Mouse (Mus musculus): ENCODE measurements at regions not wholly inside any gene's neighbourhood (a gene's known extent, or its start where the extent isn't known, plus 50 kb on each side); places are given as distances from the start of the nearest gene placed in this dataset.

DNA sequence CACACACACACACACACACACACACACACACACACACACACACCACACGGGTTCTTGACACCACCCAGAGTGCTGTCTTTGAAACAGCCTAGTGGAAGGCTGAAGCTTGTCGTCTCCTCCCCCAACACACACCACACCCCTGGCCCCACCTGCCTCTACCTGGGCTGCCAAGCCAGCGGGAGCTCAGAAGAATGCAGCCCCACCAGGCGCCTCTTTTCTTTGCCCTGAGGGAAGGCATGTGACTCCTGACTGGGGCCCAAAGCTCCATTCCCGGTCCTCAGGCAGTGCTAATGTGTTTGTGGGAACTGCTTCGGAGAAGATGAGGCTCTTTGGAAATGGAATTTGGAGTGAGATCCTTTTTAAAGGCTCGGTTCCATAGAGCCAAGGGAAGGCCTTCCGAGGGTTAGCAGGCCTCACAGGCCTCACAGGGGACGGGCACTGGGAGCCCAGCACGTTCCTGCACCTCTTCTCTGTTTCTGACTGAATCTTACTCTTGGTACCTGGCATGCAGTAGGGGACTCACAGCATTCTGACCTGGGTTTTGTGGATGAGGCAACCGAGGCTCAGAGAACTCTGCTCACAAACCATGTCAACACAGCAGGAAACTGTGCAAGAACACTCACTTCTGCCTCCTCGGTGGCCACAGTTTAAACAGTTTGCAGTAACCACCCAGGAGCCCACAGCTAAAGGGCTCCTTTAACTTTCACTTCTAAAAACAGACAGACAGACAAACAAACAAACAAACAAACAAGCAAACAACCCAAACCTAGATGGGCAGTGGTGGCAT lies 106.4 kb downstream of the Cd24a start:
- Histone ChIP-seq H3K9me3 (ENCODE audit: control insufficient read depth, low read length) (no peaks in the 10 kb centered on the region), H3K4me3 (ENCODE audit: low read depth, low read length) (no peak overlapping the region), H3K36me3 (ENCODE audit: control insufficient read depth, insufficient read depth, low read length) (no peaks in the 10 kb centered on the region), H3K27me3 (replicated peaks; ENCODE audit: control insufficient read depth, insufficient read depth, low read length) (no peaks in the 10 kb centered on the region), H3K4me2 (ENCODE audit: low read length) (no peak overlapping the region), H3K4me1 (replicated peaks; ENCODE audit: control insufficient read depth, insufficient read depth, low read length) (peaks cover 6% of the 10 kb centered on the region), H3K27ac (ENCODE audit: low read depth) (no peak overlapping the region), H3K9ac (ENCODE audit: low read length) (no peak overlapping the region)
- peak; percentile 66 for DNase-seq (ENCODE audit: low spot score)
- WGBS = 43% methylated on average over 12 of the region's 12 CpGs
- peak; percentile 65; the same call in 1 of the 2 replicates for ATAC-seq (replicated peaks; ENCODE audit: low FRiP score, low TSS enrichment, low read depth)

DNA sequence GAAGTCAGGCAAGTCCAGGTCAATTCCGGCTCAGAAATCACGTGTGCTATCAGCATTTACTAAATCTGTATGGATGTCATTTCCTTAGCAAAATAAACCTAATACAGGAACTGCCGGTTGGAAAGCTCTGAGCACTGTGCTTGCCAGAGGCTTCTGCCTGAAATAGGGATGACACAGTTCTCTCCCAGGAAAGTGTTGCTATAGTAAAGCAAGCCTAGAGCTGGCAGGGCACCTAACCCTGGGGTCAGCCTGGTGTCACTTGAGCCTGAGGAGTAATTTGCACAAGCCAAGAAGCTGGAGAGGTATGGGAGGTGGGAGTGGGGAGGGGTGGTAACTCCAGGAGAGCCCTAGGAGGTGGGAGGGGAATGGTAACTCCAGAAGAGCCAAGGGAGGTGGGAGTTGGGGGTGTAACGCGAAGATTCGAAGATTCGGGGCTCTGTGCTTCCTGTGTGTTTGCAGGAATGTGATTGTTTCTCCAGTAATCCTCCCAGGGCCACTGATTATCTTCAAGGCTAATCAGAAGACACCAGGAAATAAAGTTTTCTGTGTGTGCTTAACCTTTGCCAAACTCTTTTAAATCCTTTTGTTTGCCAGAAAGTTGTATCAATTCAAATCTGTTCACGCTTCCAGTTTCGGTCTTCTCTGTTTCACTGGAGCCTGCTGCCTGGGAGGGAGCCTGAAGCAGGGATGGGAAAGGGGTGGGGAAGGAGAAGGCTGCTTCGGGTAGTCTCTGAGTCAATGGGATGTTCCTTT lies 111.3 kb downstream of the Cd24a start:
- Histone ChIP-seq H3K9ac (ENCODE audit: low read length) (no peak overlapping the region), H3K4me2 (ENCODE audit: low read length) (peak overlapping the region; percentile 34), H3K36me3 (ENCODE audit: control insufficient read depth, insufficient read depth, low read length) (no peaks in the 10 kb centered on the region), H3K4me1 (replicated peaks; ENCODE audit: control insufficient read depth, insufficient read depth, low read length) (peaks cover 15% of the 10 kb centered on the region), H3K27me3 (replicated peaks; ENCODE audit: control insufficient read depth, insufficient read depth, low read length) (no peaks in the 10 kb centered on the region), H3K27ac (ENCODE audit: low read depth) (peak overlapping the region; percentile 40), H3K9me3 (ENCODE audit: control insufficient read depth, low read length) (no peaks in the 10 kb centered on the region), H3K4me3 (ENCODE audit: low read depth, low read length) (no peak overlapping the region)
- WGBS = 8% methylated on average over 10 of the region's 10 CpGs
- ATAC-seq (replicated peaks; ENCODE audit: low FRiP score, low TSS enrichment, low read depth) (no peak), DNase-seq (ENCODE audit: low spot score) (no peak)

DNA sequence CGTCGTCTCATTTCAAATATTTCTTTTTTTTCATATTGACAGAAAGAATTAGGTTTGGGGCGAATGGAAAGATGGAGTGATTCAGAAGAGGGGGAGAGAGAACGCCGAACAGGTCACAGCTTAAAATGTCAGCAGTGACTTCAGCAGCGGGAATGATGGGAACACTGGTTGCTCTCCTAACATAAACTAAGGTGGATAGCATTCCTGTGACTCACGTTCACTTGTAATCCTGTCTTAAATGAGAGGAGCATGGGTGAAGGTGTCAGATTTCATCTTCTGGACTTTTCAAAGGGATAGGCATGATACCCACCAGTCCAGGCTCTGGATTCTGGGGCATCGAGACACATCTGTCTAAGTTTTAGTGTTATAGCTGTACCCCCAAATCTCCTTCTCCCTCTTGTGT lies 111.8 kb downstream of the Cd24a start:
- Histone ChIP-seq H3K27me3 (replicated peaks; ENCODE audit: control insufficient read depth, insufficient read depth, low read length) (no peaks in the 10 kb centered on the region), H3K4me3 (ENCODE audit: low read depth, low read length) (no peak overlapping the region), H3K9ac (ENCODE audit: low read length) (no peak overlapping the region), H3K36me3 (ENCODE audit: control insufficient read depth, insufficient read depth, low read length) (no peaks in the 10 kb centered on the region), H3K27ac (ENCODE audit: low read depth) (peak overlapping the region; percentile 40), H3K9me3 (ENCODE audit: control insufficient read depth, low read length) (no peaks in the 10 kb centered on the region), H3K4me2 (ENCODE audit: low read length) (peak overlapping the region; percentile 34), H3K4me1 (replicated peaks; ENCODE audit: control insufficient read depth, insufficient read depth, low read length) (peaks cover 18% of the 10 kb centered on the region)
- no peak for ATAC-seq (replicated peaks; ENCODE audit: low FRiP score, low TSS enrichment, low read depth)
- DNase-seq (ENCODE audit: low spot score) = no peak
- WGBS = 14% methylated on average over 8 of the region's 8 CpGs

DNA sequence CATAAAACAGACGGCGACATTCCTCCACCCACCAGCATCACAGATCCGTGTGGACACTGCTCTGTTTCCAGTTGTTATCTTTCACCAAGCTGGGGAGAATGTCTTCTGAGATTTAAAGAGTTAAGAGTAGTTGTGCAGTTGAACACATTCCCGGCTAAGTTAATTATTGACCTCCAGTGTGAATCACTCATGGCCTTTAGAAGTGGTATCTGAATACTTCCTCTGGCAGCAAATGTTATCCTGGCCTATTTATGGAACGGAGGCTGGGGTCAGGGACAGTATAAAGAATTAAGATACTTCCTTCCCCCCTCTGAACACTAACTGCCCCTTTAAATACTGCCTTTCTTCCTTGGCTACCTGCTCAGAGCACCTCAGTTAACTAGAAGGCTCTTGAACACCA lies 115.9 kb downstream of the Cd24a start:
- peak overlapping the region; percentile 14; the same call in 1 of the 2 replicates for H3K27ac ChIP-seq (ENCODE audit: low read depth)
- H3K4me3 ChIP-seq (ENCODE audit: low read depth, low read length) = no peak overlapping the region
- DNase-seq (ENCODE audit: low spot score) = no peak
- ATAC-seq (replicated peaks; ENCODE audit: low FRiP score, low TSS enrichment, low read depth) = peak; percentile 58
- no peaks in the 10 kb centered on the region for H3K9me3 ChIP-seq (ENCODE audit: control insufficient read depth, low read length)
- H3K4me2 ChIP-seq (ENCODE audit: low read length) = no peak overlapping the region
- 50% methylated on average over 5 of the region's 5 CpGs for WGBS
- H3K27me3 ChIP-seq (replicated peaks; ENCODE audit: control insufficient read depth, insufficient read depth, low read length) = no peaks in the 10 kb centered on the region
- H3K4me1 ChIP-seq (replicated peaks; ENCODE audit: control insufficient read depth, insufficient read depth, low read length) = peaks cover 17% of the 10 kb centered on the region
- no peak overlapping the region for H3K9ac ChIP-seq (ENCODE audit: low read length)
- no peaks in the 10 kb centered on the region for H3K36me3 ChIP-seq (ENCODE audit: control insufficient read depth, insufficient read depth, low read length)

DNA sequence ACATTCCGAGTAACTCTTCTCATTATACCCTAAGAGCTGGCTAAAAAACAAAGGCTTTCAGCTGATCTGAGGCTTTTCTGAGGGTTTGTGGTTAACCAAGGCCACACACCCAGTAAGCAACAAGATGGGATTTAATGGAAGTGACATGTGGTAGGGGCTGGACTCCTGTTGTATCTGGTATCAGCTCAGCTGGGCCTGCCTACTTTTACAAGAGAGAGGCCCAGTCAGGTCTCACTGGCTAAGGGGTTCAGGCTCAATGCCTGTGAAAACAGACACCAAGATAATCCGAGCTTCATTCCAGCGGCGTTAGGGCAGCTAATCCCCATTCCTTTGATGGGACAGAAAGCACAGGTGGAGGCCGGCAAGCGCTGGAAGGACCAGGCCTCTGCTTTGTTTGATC lies 116.4 kb downstream of the Cd24a start:
- Histone ChIP-seq H3K27me3 (replicated peaks; ENCODE audit: control insufficient read depth, insufficient read depth, low read length) (no peaks in the 10 kb centered on the region), H3K4me3 (ENCODE audit: low read depth, low read length) (no peak overlapping the region), H3K9ac (ENCODE audit: low read length) (no peak overlapping the region), H3K36me3 (ENCODE audit: control insufficient read depth, insufficient read depth, low read length) (no peaks in the 10 kb centered on the region), H3K27ac (ENCODE audit: low read depth) (peak overlapping the region; percentile 14), H3K4me1 (replicated peaks; ENCODE audit: control insufficient read depth, insufficient read depth, low read length) (peaks cover 12% of the 10 kb centered on the region), H3K4me2 (ENCODE audit: low read length) (no peak overlapping the region), H3K9me3 (ENCODE audit: control insufficient read depth, low read length) (no peaks in the 10 kb centered on the region)
- DNase-seq (ENCODE audit: low spot score) (no peak), ATAC-seq (replicated peaks; ENCODE audit: low FRiP score, low TSS enrichment, low read depth) (peak; percentile 47; the same call in 1 of the 2 replicates)
- 32% methylated on average over 6 of the region's 6 CpGs for WGBS

DNA sequence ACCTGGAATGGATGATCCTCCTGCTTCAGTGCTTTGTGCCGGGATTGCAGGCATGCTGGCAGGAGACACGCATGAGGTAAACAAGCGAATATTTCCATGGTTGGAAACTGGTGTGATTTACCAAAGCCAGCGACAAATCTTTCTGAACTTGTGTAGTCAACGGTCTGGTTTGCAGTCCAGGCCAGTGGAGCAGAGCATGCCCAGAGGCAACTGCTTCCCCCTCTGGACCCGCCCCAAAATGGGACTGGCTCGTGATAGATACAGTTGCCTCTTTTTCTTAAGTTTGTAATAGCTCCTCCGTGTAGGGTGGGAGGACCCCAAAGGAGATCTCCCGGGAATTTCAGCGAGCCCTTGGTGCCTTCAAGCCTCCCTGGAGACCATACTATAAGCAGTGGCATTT lies 117.4 kb downstream of the Cd24a start:
- H3K27ac ChIP-seq (ENCODE audit: low read depth) = no peak overlapping the region
- WGBS = 67% methylated on average over 10 of the region's 10 CpGs
- no peak for DNase-seq (ENCODE audit: low spot score)

DNA sequence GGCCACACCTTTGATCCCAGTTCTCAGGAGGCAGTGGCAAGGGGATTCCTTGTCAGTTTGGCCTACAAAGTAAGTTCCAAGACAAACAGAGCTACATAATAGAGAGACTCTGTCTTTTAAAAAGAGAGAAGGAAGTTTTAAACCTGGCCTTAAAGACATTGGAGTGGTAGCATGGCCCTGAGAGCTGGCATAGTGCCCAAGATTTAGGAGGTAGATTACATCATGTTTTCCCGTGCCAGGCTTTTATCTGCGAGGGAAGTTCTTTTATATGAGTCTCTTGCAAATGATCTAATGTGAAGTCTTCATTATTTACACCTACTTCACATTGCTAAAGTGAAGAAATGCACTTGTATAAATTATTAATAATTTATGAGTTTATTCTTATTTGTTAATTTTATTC lies 119.8 kb downstream of the Cd24a start:
- DNase-seq (ENCODE audit: low spot score) = no peak
- Histone ChIP-seq H3K4me1 (replicated peaks; ENCODE audit: control insufficient read depth, insufficient read depth, low read length) (peaks cover 4% of the 10 kb centered on the region; the same call in 1 of the 2 replicates), H3K27ac (ENCODE audit: low read depth) (no peak overlapping the region), H3K4me2 (ENCODE audit: low read length) (no peak overlapping the region), H3K36me3 (ENCODE audit: control insufficient read depth, insufficient read depth, low read length) (no peaks in the 10 kb centered on the region), H3K9ac (ENCODE audit: low read length) (no peak overlapping the region), H3K9me3 (ENCODE audit: control insufficient read depth, low read length) (no peaks in the 10 kb centered on the region), H3K4me3 (ENCODE audit: low read depth, low read length) (no peak overlapping the region), H3K27me3 (replicated peaks; ENCODE audit: control insufficient read depth, insufficient read depth, low read length) (no peaks in the 10 kb centered on the region)
- 34% methylated on average over 2 of the region's 2 CpGs for WGBS
- ATAC-seq (replicated peaks; ENCODE audit: low FRiP score, low TSS enrichment, low read depth) = no peak

More for the DNA sequence above, 117.4 kb downstream of the Cd24a start:
- Histone ChIP-seq H3K4me3 (ENCODE audit: low read depth, low read length) (no peak overlapping the region), H3K9ac (ENCODE audit: low read length) (no peak overlapping the region), H3K9me3 (ENCODE audit: control insufficient read depth, low read length) (no peaks in the 10 kb centered on the region), H3K4me1 (replicated peaks; ENCODE audit: control insufficient read depth, insufficient read depth, low read length) (peaks cover 4% of the 10 kb centered on the region; the same call in 1 of the 2 replicates), H3K4me2 (ENCODE audit: low read length) (no peak overlapping the region), H3K36me3 (ENCODE audit: control insufficient read depth, insufficient read depth, low read length) (no peaks in the 10 kb centered on the region), H3K27me3 (replicated peaks; ENCODE audit: control insufficient read depth, insufficient read depth, low read length) (no peaks in the 10 kb centered on the region)
- no peak for ATAC-seq (replicated peaks; ENCODE audit: low FRiP score, low TSS enrichment, low read depth)

DNA sequence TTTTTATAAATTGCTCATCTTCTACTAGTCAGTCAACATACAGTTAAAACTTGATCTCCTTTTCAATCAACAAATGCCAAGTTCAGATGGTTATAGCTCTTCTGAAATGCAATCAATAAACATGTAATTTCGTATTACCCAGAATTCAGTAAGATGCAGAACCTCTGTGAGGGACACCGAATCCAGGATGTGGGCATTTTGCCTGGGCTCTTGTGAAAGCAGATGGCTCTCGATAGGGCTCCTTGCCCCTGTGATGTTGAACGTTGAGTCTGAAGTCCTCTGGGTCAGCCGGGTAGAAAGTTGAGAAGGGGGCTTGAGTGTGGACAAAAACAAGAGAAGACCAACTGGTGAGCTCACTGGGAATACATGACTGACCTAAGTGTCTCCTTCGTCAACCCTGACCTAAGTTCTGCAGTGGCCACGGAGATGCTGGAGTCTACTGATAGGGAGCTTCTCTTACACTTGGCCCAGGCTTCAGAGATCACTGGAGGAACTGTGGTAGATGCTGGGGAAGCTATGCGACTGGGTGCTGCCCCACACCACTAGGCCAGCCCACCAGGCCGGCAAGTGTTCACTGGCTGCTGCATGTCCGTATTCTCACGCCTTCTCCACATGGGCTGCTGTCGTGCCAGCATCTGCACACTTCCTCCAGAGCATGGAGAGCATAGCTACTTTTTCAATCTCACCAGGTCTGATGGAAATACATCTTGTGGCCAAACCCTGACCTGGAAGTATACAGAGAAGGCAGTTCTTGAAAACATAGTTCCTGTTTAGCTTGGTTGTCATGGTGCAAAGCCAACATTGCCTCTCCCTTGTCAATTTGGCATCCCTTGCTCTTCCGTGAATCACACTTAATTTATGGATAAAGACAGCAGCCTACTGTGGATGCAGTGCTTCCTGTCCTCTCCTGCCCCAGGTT lies 122.5 kb downstream of the Cd24a start:
- Histone ChIP-seq H3K4me2 (ENCODE audit: low read length) (no peak overlapping the region), H3K9ac (ENCODE audit: low read length) (no peak overlapping the region), H3K4me3 (ENCODE audit: low read depth, low read length) (no peak overlapping the region), H3K4me1 (replicated peaks; ENCODE audit: control insufficient read depth, insufficient read depth, low read length) (no peaks in the 10 kb centered on the region), H3K27me3 (replicated peaks; ENCODE audit: control insufficient read depth, insufficient read depth, low read length) (no peaks in the 10 kb centered on the region), H3K27ac (ENCODE audit: low read depth) (no peak overlapping the region), H3K36me3 (ENCODE audit: control insufficient read depth, insufficient read depth, low read length) (no peaks in the 10 kb centered on the region), H3K9me3 (ENCODE audit: control insufficient read depth, low read length) (no peaks in the 10 kb centered on the region)
- 86% methylated on average over 13 of the region's 13 CpGs for WGBS
- DNase-seq (ENCODE audit: low spot score) (no peak), ATAC-seq (replicated peaks; ENCODE audit: low FRiP score, low TSS enrichment, low read depth) (no peak)
